Mouse (Mus musculus) heart, embryonic 14.5 days (tissue): ENCODE results near the gene Pgs1. TPM values are rescaled to one million over a fixed set of nuclear protein-coding genes. Genes with fewer than 3 reads are reported as not detected.

Experiments
- ATAC-seq: fragments of 200-750 bp; cut with Nextera tagmentation; 2 replicates; pipeline ENCODE4 v1.8.0; 2017; ENCODE audit warnings: low read depth, moderate TSS enrichment; ENCODE audit not compliant: insufficient number of reproducible peaks, insufficient read depth, low FRiP score
- H3K27ac ChIP-seq, 2 experiments: fragments of 200-500 bp in 1 of 2; fragments of 300-500 bp in 1 of 2; sonication (generic) in 1 of 2; replicated peaks in 1 of 2; 2 replicates each; pipeline ENCODE4 v1.5.1; 2012 to 2014; ENCODE audit warnings: low read depth in 2 of 2, low read length in 2 of 2, control low read depth in 1 of 2, mild to moderate bottlenecking in 1 of 2, mixed read lengths in 1 of 2; ENCODE audit not compliant: control insufficient read depth in 1 of 2, insufficient read depth in 1 of 2
- H3K27me3 ChIP-seq: fragments of 300-500 bp; sonication (generic); 2 replicates; pipeline ENCODE4 v1.6.1; 2014; ENCODE audit warnings: mild to moderate bottlenecking, low read length, control low read depth; ENCODE audit not compliant: control insufficient read depth, insufficient read depth
- H3K36me3 ChIP-seq: fragments of 300-500 bp; sonication (generic); 2 replicates; pipeline ENCODE4 v1.6.1; 2014; ENCODE audit warnings: mild to moderate bottlenecking, control low read depth, low read length, mixed read lengths; ENCODE audit not compliant: control insufficient read depth, insufficient read depth
- H3K4me1 ChIP-seq, 2 experiments: fragments of 200-500 bp in 1 of 2; fragments of 300-500 bp in 1 of 2; sonication (generic) in 1 of 2; 2 replicates each; pipeline ENCODE4 v1.6.1; 2012 to 2014; ENCODE audit warnings: low read length in 2 of 2, control low read depth in 1 of 2, mixed read lengths in 1 of 2; ENCODE audit not compliant: control insufficient read depth in 2 of 2, insufficient read depth in 2 of 2
- H3K4me2 ChIP-seq: fragments of 300-500 bp; sonication (generic); 2 replicates; pipeline ENCODE4 v1.6.1; 2014; ENCODE audit warnings: mild to moderate bottlenecking, low read length
- H3K4me3 ChIP-seq, 2 experiments: fragments of 200-500 bp in 1 of 2; fragments of 300-500 bp in 1 of 2; sonication (generic) in 1 of 2; 2 replicates each; pipeline ENCODE4 v1.5.1; 2012 to 2014; ENCODE audit warnings: low read length in 2 of 2, mild to moderate bottlenecking in 2 of 2, control low read depth in 1 of 2, low read depth in 1 of 2, moderate library complexity in 1 of 2; ENCODE audit not compliant: control insufficient read depth in 1 of 2, insufficient read depth in 1 of 2
- H3K9ac ChIP-seq: fragments of 300-500 bp; sonication (generic); 2 replicates; pipeline ENCODE4 v1.6.1; 2014; ENCODE audit warnings: mild to moderate bottlenecking, low read length
- H3K9me3 ChIP-seq: fragments of 300-500 bp; sonication (generic); 2 replicates; pipeline ENCODE4 v1.6.1; 2016; ENCODE audit warnings: low read length, control low read depth; ENCODE audit not compliant: control insufficient read depth
- WGBS: fragments of 180-500 bp; shearing (Covaris S2); extraction: QIAGEN DNeasy Blood & Tissue Kit; methylation state at CpG from one replicate; pipeline ENCODE4 v1.1.7; 2014; 5-methylcytosine and 5-hydroxymethylcytosine counted together
- polyA plus RNA-seq: library from polyadenylated mRNA; unstranded; fragments of >200 nt; fragmentation: Nextera tagmentation; extraction: Ambion mirVana; gene quantifications from 2 replicates; pipeline ENCODE4 v1.2.1, GENCODE M21; 2014

Gene Pgs1
- polyA plus RNA-seq, 1 experiment from 2014 or later = 23.1 TPM

GRCm38 (mm10) chr11:118043293-118043907, 57.3 kb downstream of the Pgs1 start:
- Histone ChIP-seq H3K27ac (no peak overlapping the region), H3K9ac (no peak overlapping the region), H3K4me1 (peaks cover 6 to 7% of the 10 kb centered on the region in 2 experiments; a peak in 3 of 4 replicates), H3K4me2 (no peak overlapping the region), H3K4me3 (no peak overlapping the region), H3K27me3 (no peaks in the 10 kb centered on the region), H3K9me3 (no peaks in the 10 kb centered on the region), H3K36me3 (no peaks in the 10 kb centered on the region)
- WGBS = 48% methylated on average over 14 of the region's 14 CpGs
- no peak for ATAC-seq

- Histone ChIP-seq H3K9ac (no peak overlapping the region), H3K4me2 (no peak overlapping the region), H3K9me3 (no peaks in the 10 kb centered on the region), H3K4me1 (no peaks in the 10 kb centered on the region), H3K4me3 (no peak overlapping the region), H3K27ac (no peak overlapping the region), H3K27me3 (no peaks in the 10 kb centered on the region), H3K36me3 (no peaks in the 10 kb centered on the region)
- no peak for ATAC-seq
- 28% methylated on average over 8 of the region's 8 CpGs for WGBS
Measured at GRCm38 (mm10) chr11:118049641-118050040, 63.5 kb downstream of the Pgs1 start.

- Histone ChIP-seq H3K27me3 (no peaks in the 10 kb centered on the region), H3K9me3 (no peaks in the 10 kb centered on the region), H3K4me3 (no peak overlapping the region), H3K4me2 (no peak overlapping the region), H3K9ac (no peak overlapping the region), H3K36me3 (no peaks in the 10 kb centered on the region), H3K4me1 (no peaks in the 10 kb centered on the region), H3K27ac (no peak overlapping the region)
- WGBS = 85% methylated on average over 16 of the region's 16 CpGs
- ATAC-seq = no peak
Measured at GRCm38 (mm10) chr11:118050174-118050573, 64.1 kb downstream of the Pgs1 start.

- ATAC-seq = no peak
- H3K4me2 ChIP-seq = no peak overlapping the region
- WGBS = 70% methylated on average over 12 of the region's 12 CpGs
- no peaks in the 10 kb centered on the region for H3K27me3 ChIP-seq
- peaks cover 0 to 2% of the 10 kb centered on the region in 2 experiments; a peak in 1 of 4 replicates for H3K4me1 ChIP-seq
- H3K36me3 ChIP-seq = no peaks in the 10 kb centered on the region
- H3K9me3 ChIP-seq = no peaks in the 10 kb centered on the region
- no peak overlapping the region for H3K9ac ChIP-seq
- no peak overlapping the region for H3K27ac ChIP-seq
- no peak overlapping the region for H3K4me3 ChIP-seq
Measured at GRCm38 (mm10) chr11:118058367-118058766, 72.3 kb downstream of the Pgs1 start.

- Histone ChIP-seq H3K4me3 (no peak overlapping the region), H3K27ac (no peak overlapping the region), H3K27me3 (no peaks in the 10 kb centered on the region), H3K9ac (no peak overlapping the region), H3K36me3 (no peaks in the 10 kb centered on the region), H3K4me2 (no peak overlapping the region), H3K4me1 (peaks cover 0 to 2% of the 10 kb centered on the region in 2 experiments; a peak in 1 of 4 replicates), H3K9me3 (no peaks in the 10 kb centered on the region)
- WGBS = 52% methylated on average over 10 of the region's 10 CpGs
- no peak for ATAC-seq
Measured at GRCm38 (mm10) chr11:118058872-118059271, 72.8 kb downstream of the Pgs1 start.

- peaks cover 0 to 2% of the 10 kb centered on the region in 2 experiments; a peak in 1 of 4 replicates for H3K4me1 ChIP-seq
- no peak overlapping the region for H3K9ac ChIP-seq
- ATAC-seq = no peak
- no peaks in the 10 kb centered on the region for H3K27me3 ChIP-seq
- no peaks in the 10 kb centered on the region for H3K9me3 ChIP-seq
- H3K4me2 ChIP-seq = no peak overlapping the region
- H3K36me3 ChIP-seq = no peaks in the 10 kb centered on the region
- 78% methylated on average over 14 of the region's 14 CpGs for WGBS
- H3K4me3 ChIP-seq = no peak overlapping the region
- no peak overlapping the region for H3K27ac ChIP-seq
Measured at GRCm38 (mm10) chr11:118060038-118060437, 73.9 kb downstream of the Pgs1 start.

- Histone ChIP-seq H3K9ac (no peak overlapping the region), H3K4me2 (no peak overlapping the region), H3K27ac (no peak overlapping the region), H3K4me1 (peaks cover 4 to 6% of the 10 kb centered on the region in 2 experiments; a peak in 2 of 4 replicates), H3K9me3 (no peaks in the 10 kb centered on the region), H3K27me3 (no peaks in the 10 kb centered on the region), H3K4me3 (no peak overlapping the region), H3K36me3 (no peaks in the 10 kb centered on the region)
- 79% methylated on average over 8 of the region's 8 CpGs for WGBS
- ATAC-seq = no peak
Measured at GRCm38 (mm10) chr11:118067588-118067987, 81.5 kb downstream of the Pgs1 start.

- H3K9me3 ChIP-seq = no peaks in the 10 kb centered on the region
- no peak overlapping the region for H3K4me2 ChIP-seq
- H3K36me3 ChIP-seq = no peaks in the 10 kb centered on the region
- H3K4me1 ChIP-seq = peaks cover 4 to 6% of the 10 kb centered on the region in 2 experiments; a peak in 2 of 4 replicates
- ATAC-seq = no peak
- H3K9ac ChIP-seq = no peak overlapping the region
- H3K27ac ChIP-seq = no peak overlapping the region
- H3K27me3 ChIP-seq = no peaks in the 10 kb centered on the region
- WGBS = 81% methylated on average over 16 of the region's 16 CpGs
- no peak overlapping the region for H3K4me3 ChIP-seq
Measured at GRCm38 (mm10) chr11:118068812-118069332, 82.8 kb downstream of the Pgs1 start.
